Mouse (Mus musculus): ENCODE data around the gene Pex5l.

Pex5l gene

GRCm38 (mm10) chr3:32924168-32924567, 218.9 kb downstream of the Pex5l start:
- no peak for DNase-seq

- peak in 1 of 2 experiments; percentile 6 for DNase-seq
These were observed 232.9 kb downstream of the Pex5l start for GRCm38 (mm10) chr3:32910071-32910551.

- no peak for DNase-seq
These were observed 234.6 kb downstream of the Pex5l start for GRCm38 (mm10) chr3:32908400-32908799.

GRCm38 (mm10) chr3:32905850-32906779, 236.9 kb downstream of the Pex5l start:
- DNase-seq, result no peak

GRCm38 (mm10) chr3:32904599-32904998, 238.4 kb downstream of the Pex5l start:
- DNase-seq, result no peak

GRCm38 (mm10) chr3:32903462-32903861, 239.6 kb downstream of the Pex5l start:
- DNase-seq, result no peak
